Mouse (Mus musculus): ENCODE data around the gene Psen1. TPM values are rescaled to one million over a fixed set of nuclear protein-coding genes. Genes with fewer than 3 reads are reported as not detected.

Gene Psen1
- 10 to 100 TPM; 25.8 to 31.2 TPM for total RNA-seq (2021)
- long read RNA-seq, experiment 1, transcript Psen1-201 (12 exons, 2,690 nt) = major isoform, 43 of 47 reads
- long read RNA-seq, experiment 1, partial matches to known transcripts = 0 of 47 reads
- long read RNA-seq, experiment 1, other reads (novel, unspliced or antisense) = 4 of 47 reads
- long read RNA-seq, experiment 2, transcript Psen1-201 (12 exons, 2,690 nt) = major isoform, 29 of 35 reads
- long read RNA-seq, experiment 2, partial matches to known transcripts = 3 of 35 reads
- long read RNA-seq, experiment 2, other reads (novel, unspliced or antisense) = 3 of 35 reads

- H3K27ac ChIP-seq = peak within 1 kb of the TSS; percentile 97
- peak within 1 kb of the TSS; percentile 94 for H3K4me3 ChIP-seq
- peak; percentile 97 for DNase-seq
- no peak for TF ChIP-seq CTCF (IDR thresholded peaks at IDR 0.05)
- intact Hi-C loops (cut with DNase I) = loop anchor here (5.0 kb wide), 1 partner anchor 56 kb away; the partner anchor contains the start of gene Rbm25
Observed at GRCm38 (mm10) chr12:83687934-83688315, at the start of gene Psen1. Gene Psen1, plus strand, starts transcription at chr12:83688152.

- Histone ChIP-seq H3K27ac (no peak overlapping the region), H3K4me3 (no peak overlapping the region)
- no peak for TF ChIP-seq CTCF (IDR thresholded peaks at IDR 0.05)
- DNase-seq = no peak
- intact Hi-C loops (cut with DNase I) = loop anchor here (5.0 kb wide), 1 partner anchor 41 kb away; no protein-coding TSS in a partner anchor
Observed at GRCm38 (mm10) chr12:83641233-83641632, 46.7 kb upstream of the Psen1 start.

- Histone ChIP-seq H3K4me3 (no peak overlapping the region), H3K27ac (no peak overlapping the region)
- intact Hi-C loops (cut with DNase I) = loop anchor here (5.0 kb wide), 1 partner anchor 39 kb away; no protein-coding TSS in a partner anchor
- no peak for TF ChIP-seq CTCF (IDR thresholded peaks at IDR 0.05)
- no peak for DNase-seq
Observed at GRCm38 (mm10) chr12:83643116-83643515, 44.8 kb upstream of the Psen1 start.

GRCm38 (mm10) chr12:83650346-83650745 is 37.6 kb upstream of the Psen1 start:
- Histone ChIP-seq H3K4me3 (no peak overlapping the region), H3K27ac (no peak overlapping the region)
- no peak for TF ChIP-seq CTCF (IDR thresholded peaks at IDR 0.05)
- intact Hi-C loops (cut with DNase I) = no loop called here
- DNase-seq = no peak

GRCm38 (mm10) chr12:83651414-83651813 is 36.5 kb upstream of the Psen1 start:
- DNase-seq = no peak
- Histone ChIP-seq H3K27ac (no peak overlapping the region), H3K4me3 (no peak overlapping the region)
- intact Hi-C loops (cut with DNase I) = no loop called here
- no peak for TF ChIP-seq CTCF (IDR thresholded peaks at IDR 0.05)

- Histone ChIP-seq H3K4me3 (no peak overlapping the region), H3K27ac (no peak overlapping the region)
- DNase-seq = no peak
- TF ChIP-seq CTCF (IDR thresholded peaks at IDR 0.05) = no peak
- intact Hi-C loops (cut with DNase I) = loop anchor here (5.0 kb wide), 1 partner anchor 53 kb away; the partner anchor contains the start of gene Rbm25
Observed at GRCm38 (mm10) chr12:83685466-83685865, 2.5 kb upstream of the Psen1 start.

- no peak for DNase-seq
- Histone ChIP-seq H3K27ac (no peak overlapping the region), H3K4me3 (no peak overlapping the region)
- TF ChIP-seq CTCF (IDR thresholded peaks at IDR 0.05) = 0 out of 2 replicates have a peak, but pooled peaks have one; percentile 7
- intact Hi-C loops (cut with DNase I) = loop anchor here (5.0 kb wide), 1 partner anchor 54 kb away; the partner anchor contains the start of gene Rbm25
Observed at GRCm38 (mm10) chr12:83686575-83687350, 1.2 kb upstream of the Psen1 start.

GRCm38 (mm10) chr12:83688316-83689086 is 549 bp downstream of the Psen1 start:
- no peak for DNase-seq
- peak overlapping the region; percentile 94 for H3K4me3 ChIP-seq
- intact Hi-C loops (cut with DNase I) = loop anchor here (5.0 kb wide), 1 partner anchor 56 kb away; the partner anchor contains the start of gene Rbm25
- no peak for TF ChIP-seq CTCF (IDR thresholded peaks at IDR 0.05)
- H3K27ac ChIP-seq = peak overlapping the region; percentile 97

GRCm38 (mm10) chr12:83689087-83689432 is 1.1 kb downstream of the Psen1 start:
- no peak for DNase-seq
- no peak for TF ChIP-seq CTCF (IDR thresholded peaks at IDR 0.05)
- intact Hi-C loops (cut with DNase I) = loop anchor here (5.0 kb wide), 1 partner anchor 57 kb away; the partner anchor contains the start of gene Rbm25
- Histone ChIP-seq H3K4me3 (peak overlapping the region; percentile 94), H3K27ac (peak overlapping the region; percentile 97)

- Histone ChIP-seq H3K27ac (no peak overlapping the region), H3K4me3 (no peak overlapping the region)
- intact Hi-C loops (cut with DNase I) = no loop called here
- no peak for DNase-seq
- no peak for TF ChIP-seq CTCF (IDR thresholded peaks at IDR 0.05)
Observed at GRCm38 (mm10) chr12:83694011-83694410, 6.1 kb downstream of the Psen1 start.

- intact Hi-C loops (cut with DNase I) = no loop called here
- no peak overlapping the region for H3K4me3 ChIP-seq
- no peak overlapping the region for H3K27ac ChIP-seq
- DNase-seq = no peak
- no peak for TF ChIP-seq CTCF (IDR thresholded peaks at IDR 0.05)
Observed at GRCm38 (mm10) chr12:83694669-83695068, 6.7 kb downstream of the Psen1 start.

GRCm38 (mm10) chr12:83698637-83699036 is 10.7 kb downstream of the Psen1 start:
- TF ChIP-seq CTCF (IDR thresholded peaks at IDR 0.05) = no peak
- H3K27ac ChIP-seq = no peak overlapping the region
- DNase-seq = no peak
- H3K4me3 ChIP-seq = no peak overlapping the region
- intact Hi-C loops (cut with DNase I) = no loop called here
